Mouse (Mus musculus): ENCODE measurements around the gene Dnaic1. TPM values are rescaled to one million over a fixed set of nuclear protein-coding genes. Genes with fewer than 3 reads are reported as not detected.
"Not testable (repeated sequence)": the region's sequence is repeated elsewhere in the genome, so short reads cannot be mapped to it uniquely, and the experiment has no call there.

Gene Dnaic1
- total RNA-seq, 2 experiments from 2014 or later: 7.2 to 13.3 TPM

DNA sequence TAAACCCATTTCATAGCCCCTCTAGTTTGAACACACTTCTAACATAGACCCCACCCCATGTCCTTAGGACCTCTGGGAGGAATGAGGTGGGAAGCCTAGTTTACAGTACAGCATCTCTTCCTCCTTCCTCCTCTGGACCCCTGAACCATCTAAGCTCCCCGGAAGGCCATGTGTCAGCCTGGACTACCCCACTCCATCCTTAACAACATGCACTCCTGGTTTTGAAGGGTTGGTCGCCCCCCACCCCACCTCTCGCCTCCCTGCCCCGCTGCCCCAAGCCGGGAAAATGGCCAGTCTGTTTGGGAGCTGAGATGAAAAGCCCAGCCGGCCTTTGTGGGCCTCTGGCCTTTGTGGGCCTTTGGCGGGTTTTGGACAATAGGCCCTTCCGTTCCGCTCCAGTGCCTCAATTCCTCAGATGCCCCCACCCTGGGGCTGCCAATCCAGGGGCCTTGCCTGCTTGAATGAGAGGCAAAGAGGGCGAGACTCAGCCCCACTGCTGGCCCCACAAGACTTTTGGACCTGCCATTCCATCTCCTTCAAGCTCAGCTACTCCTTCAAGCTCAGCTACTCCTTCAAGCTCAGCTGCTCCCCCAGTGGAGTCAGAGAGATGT, 116.4 kb downstream of the Dnaic1 start:
- DNase-seq (ENCODE audit: low spot score in 2 of 2): not testable (repeated sequence)

Other genes starting within 250 kb of the Dnaic1 start
- gene Ubap1, start 220.8 kb upstream of the Dnaic1 start, total RNA-seq (2021): 10 to 100 TPM; 44.0 to 44.3 TPM
- 1 to 10 TPM; 1.5 to 1.6 TPM for gene Kif24, start 104.9 kb upstream of the Dnaic1 start, total RNA-seq (2021)
- 10 to 100 TPM; 26.3 to 26.5 TPM for gene Nudt2, start 104.6 kb upstream of the Dnaic1 start, total RNA-seq (2021)
- gene AI464131, start 66.7 kb upstream of the Dnaic1 start, total RNA-seq (2021): 10 to 100 TPM; 44.3 to 45.1 TPM
- 10 to 100 TPM in 1 of 2 experiments, 1 to 10 TPM in 1; 4.0 to 10.3 TPM for gene 1110017D15Rik, start 52.4 kb upstream of the Dnaic1 start, total RNA-seq (2021)
- gene Fam219a, start 237 bp upstream of the Dnaic1 start, total RNA-seq (2021): 100 to 1,000 TPM; 170 to 187 TPM
- gene Enho, start 70.5 kb downstream of the Dnaic1 start, total RNA-seq (2021): 10 to 100 TPM; 61.0 to 69.8 TPM
- 10 to 100 TPM; 84.4 to 89.5 TPM for gene Cntfr, start 127.3 kb downstream of the Dnaic1 start, total RNA-seq (2021)
- 10 to 100 TPM; 26.8 to 29.2 TPM for gene Il11ra1, start 130.2 kb downstream of the Dnaic1 start, total RNA-seq (2021)
- gene Rpp25l, start 143.8 kb downstream of the Dnaic1 start, total RNA-seq (2021): 10 to 100 TPM; 26.7 to 31.1 TPM
- gene Dctn3, start 153.4 kb downstream of the Dnaic1 start, total RNA-seq (2021): 100 to 1,000 TPM; 161 to 163 TPM
- gene Arid3c, start 161.4 kb downstream of the Dnaic1 start, total RNA-seq (2021): not detected
- 10 to 100 TPM; 50.0 to 54.2 TPM for gene Galt, start 185.5 kb downstream of the Dnaic1 start, total RNA-seq (2021)
- 10 to 100 TPM; 40.2 to 44.2 TPM for gene Sigmar1, start 186.4 kb downstream of the Dnaic1 start, total RNA-seq (2021)
- gene Ccl27a, start 204.5 kb downstream of the Dnaic1 start, total RNA-seq (2021): 100 to 1,000 TPM; 118 to 125 TPM